Mouse (Mus musculus) hindbrain, embryonic 13.5 days (tissue): ENCODE measurements at regions not wholly inside any gene's neighbourhood (a gene's known extent, or its start where the extent isn't known, plus 50 kb on each side); places are given as distances from the start of the nearest gene placed in this dataset.

ENCODE experiments used
- ATAC-seq: fragments of 200-750 bp; cut with Nextera tagmentation; 2 replicates; pipeline ENCODE4 v1.8.0; 2017; ENCODE audit warnings: moderate TSS enrichment; ENCODE audit not compliant: low FRiP score
- H3K27ac ChIP-seq: fragments of 300-500 bp; sonication (generic); 2 replicates; pipeline ENCODE4 v1.5.1; 2015; ENCODE audit warnings: inconsistent platforms, mild to moderate bottlenecking, moderate library complexity
- H3K27me3 ChIP-seq: fragments of 300-500 bp; sonication (generic); 2 replicates; pipeline ENCODE4 v1.6.1; 2015; ENCODE audit warnings: mild to moderate bottlenecking, inconsistent platforms
- H3K36me3 ChIP-seq: fragments of 300-500 bp; sonication (generic); 2 replicates; pipeline ENCODE4 v1.6.1; 2015; ENCODE audit warnings: mild to moderate bottlenecking, inconsistent platforms
- H3K4me1 ChIP-seq: fragments of 300-500 bp; sonication (generic); replicated peaks from 2 replicates; pipeline ENCODE4 v1.6.1; 2015; ENCODE audit warnings: inconsistent platforms
- H3K4me2 ChIP-seq: fragments of 300-500 bp; sonication (generic); 2 replicates; pipeline ENCODE4 v1.6.1; 2015; ENCODE audit warnings: inconsistent platforms, mild to moderate bottlenecking, moderate library complexity
- H3K4me3 ChIP-seq: fragments of 300-500 bp; sonication (generic); 2 replicates; pipeline ENCODE4 v1.5.1; 2015; ENCODE audit warnings: mild to moderate bottlenecking, inconsistent platforms
- H3K9ac ChIP-seq: fragments of 300-500 bp; sonication (generic); 2 replicates; pipeline ENCODE4 v1.6.1; 2015; ENCODE audit warnings: mild to moderate bottlenecking, inconsistent platforms
- H3K9me3 ChIP-seq: fragments of 300-500 bp; sonication (generic); 2 replicates; pipeline ENCODE4 v1.6.1; 2016; ENCODE audit warnings: inconsistent platforms
- WGBS: fragments of 180-500 bp; shearing (Covaris S2); methylation state at CpG from one replicate; pipeline ENCODE4 v1.1.7; 2015; 5-methylcytosine and 5-hydroxymethylcytosine counted together

DNA sequence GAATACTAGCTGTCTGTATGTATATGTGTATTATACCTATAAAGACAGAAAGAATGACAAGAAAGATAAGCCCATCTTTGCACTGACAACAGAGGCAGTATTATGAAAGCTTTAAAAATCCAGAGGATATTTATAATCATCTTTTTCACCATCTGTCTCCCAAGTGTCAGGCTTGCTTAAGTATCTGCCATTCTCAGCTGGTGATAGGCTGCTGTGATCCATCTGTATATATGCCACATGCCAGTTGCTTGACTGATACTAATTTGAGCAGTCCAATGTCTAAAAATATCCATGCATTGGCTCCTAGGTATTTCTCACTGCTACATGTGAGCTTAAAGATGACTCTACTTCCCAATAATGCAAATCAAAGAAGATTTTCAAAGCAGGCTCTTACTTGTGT, 950.3 kb downstream of the Pla2g4a start:
- Histone ChIP-seq H3K4me1 (no peaks in the 10 kb centered on the region), H3K4me2 (no peak overlapping the region), H3K4me3 (no peak overlapping the region), H3K9me3 (no peaks in the 10 kb centered on the region), H3K9ac (no peak overlapping the region), H3K27ac (no peak overlapping the region), H3K27me3 (no peaks in the 10 kb centered on the region), H3K36me3 (no peaks in the 10 kb centered on the region)
- ATAC-seq: no peak

- WGBS: 59% methylated on average over 3 of the region's 3 CpGs
- ATAC-seq: peak; percentile 39; the same call in 1 of the 2 replicates
- no peaks in the 10 kb centered on the region for H3K36me3 ChIP-seq
Observed at GRCm38 (mm10) chr1:149000092-149000491, 961.0 kb downstream of the Pla2g4a start.

DNA sequence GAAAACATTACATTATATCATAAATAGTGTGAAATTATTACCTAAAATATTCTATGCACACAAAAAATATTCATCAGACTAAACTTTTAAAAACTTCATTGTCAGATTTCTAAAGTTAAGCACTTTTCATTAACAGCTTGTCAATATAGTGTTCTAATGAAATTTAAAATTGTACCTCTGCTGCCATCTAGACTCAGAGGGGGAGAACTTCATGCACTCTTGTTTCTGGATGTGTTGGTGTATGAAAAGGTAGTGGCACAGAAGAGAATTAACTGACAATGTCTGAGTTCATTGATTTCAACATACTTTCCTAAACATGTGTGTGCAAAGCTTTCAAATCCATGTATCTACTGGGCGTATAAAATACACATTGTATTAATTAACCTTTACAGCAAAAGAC, 967.5 kb downstream of the Pla2g4a start:
- Histone ChIP-seq H3K36me3 (no peaks in the 10 kb centered on the region), H3K9me3 (no peaks in the 10 kb centered on the region), H3K9ac (no peak overlapping the region), H3K4me3 (no peak overlapping the region), H3K4me2 (no peak overlapping the region), H3K27ac (no peak overlapping the region), H3K27me3 (no peaks in the 10 kb centered on the region), H3K4me1 (no peaks in the 10 kb centered on the region)
- ATAC-seq: no peak
- WGBS: 53% methylated on average over 1 of the region's 1 CpGs

More at GRCm38 (mm10) chr1:149000092-149000491, 961.0 kb downstream of the Pla2g4a start:
- Histone ChIP-seq H3K9me3 (no peaks in the 10 kb centered on the region), H3K4me3 (no peak overlapping the region), H3K27ac (no peak overlapping the region), H3K27me3 (no peaks in the 10 kb centered on the region), H3K9ac (no peak overlapping the region), H3K4me2 (no peak overlapping the region), H3K4me1 (no peaks in the 10 kb centered on the region)

DNA sequence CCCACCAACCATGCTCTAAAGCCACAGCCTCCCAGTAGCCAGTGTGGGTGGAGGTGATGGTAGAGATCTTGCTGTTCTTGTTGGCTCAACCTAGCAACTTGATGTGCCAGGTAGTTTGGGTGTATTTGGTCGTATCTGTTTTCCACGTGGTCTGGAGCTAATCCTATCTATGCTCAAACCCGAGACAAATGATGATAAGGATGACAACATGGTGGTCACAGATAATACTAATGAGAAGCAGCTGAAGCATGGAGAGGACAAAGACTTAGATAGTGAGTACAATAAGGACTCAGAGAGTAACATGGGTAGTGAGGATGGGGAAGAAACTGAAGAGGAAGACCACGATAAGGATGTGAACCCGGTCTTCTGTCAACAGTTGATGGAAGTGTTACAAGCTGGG, 983.7 kb downstream of the Pla2g4a start:
- Histone ChIP-seq H3K36me3 (no peaks in the 10 kb centered on the region), H3K4me1 (no peaks in the 10 kb centered on the region), H3K9ac (no peak overlapping the region), H3K4me3 (no peak overlapping the region), H3K9me3 (no peaks in the 10 kb centered on the region), H3K27me3 (no peaks in the 10 kb centered on the region), H3K4me2 (no peak overlapping the region), H3K27ac (no peak overlapping the region)
- no peak for ATAC-seq
- 92% methylated on average over 5 of the region's 5 CpGs for WGBS

DNA sequence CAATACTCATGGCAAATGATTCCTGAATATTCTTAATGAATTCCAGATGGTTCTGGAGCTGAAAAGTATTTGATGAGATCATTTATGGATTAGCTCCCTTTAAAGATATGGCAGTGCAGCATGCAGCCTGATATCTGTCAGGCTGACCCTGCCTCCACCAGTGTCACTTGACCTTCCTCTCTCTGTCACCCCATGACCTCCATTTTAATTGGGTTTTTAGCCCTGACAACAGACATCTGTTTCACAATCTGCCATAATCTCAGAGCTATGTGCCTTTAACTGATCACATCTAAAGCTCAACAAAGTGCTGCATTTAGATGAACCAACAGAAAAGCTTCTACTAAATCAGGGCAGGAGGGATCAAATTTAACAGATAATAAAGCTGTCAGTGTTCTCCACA, 995.7 kb downstream of the Pla2g4a start:
- Histone ChIP-seq H3K4me3 (no peak overlapping the region), H3K27ac (no peak overlapping the region), H3K9ac (no peak overlapping the region), H3K4me2 (no peak overlapping the region), H3K36me3 (no peaks in the 10 kb centered on the region), H3K9me3 (no peaks in the 10 kb centered on the region), H3K27me3 (no peaks in the 10 kb centered on the region), H3K4me1 (no peaks in the 10 kb centered on the region)
- no peak for ATAC-seq

DNA sequence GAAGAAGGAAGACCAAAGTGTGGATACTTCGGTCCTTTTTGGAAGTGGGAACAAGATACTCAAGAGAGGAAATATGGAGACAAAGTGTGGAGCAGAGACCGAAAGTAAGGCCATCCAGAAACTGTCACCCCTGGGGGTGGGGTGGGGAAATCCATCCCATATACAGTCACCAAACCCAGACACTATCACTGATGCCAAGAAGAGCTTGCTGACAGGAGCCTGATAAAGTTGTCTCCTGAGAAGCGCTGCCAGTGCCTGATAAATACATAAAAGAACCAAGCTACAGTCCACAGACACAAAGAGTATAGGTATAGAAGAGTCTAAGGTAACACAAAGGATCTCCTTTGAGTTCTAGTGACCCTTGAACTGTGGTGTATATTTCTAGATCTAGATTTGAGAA, 1026.7 kb downstream of the Pla2g4a start:
- 93% methylated on average over 3 of the region's 3 CpGs for WGBS
- no peaks in the 10 kb centered on the region for H3K4me1 ChIP-seq
- H3K4me2 ChIP-seq: no peak overlapping the region
- no peak overlapping the region for H3K4me3 ChIP-seq
- ATAC-seq: no peak
- H3K27ac ChIP-seq: no peak overlapping the region
- H3K36me3 ChIP-seq: no peaks in the 10 kb centered on the region
- no peak overlapping the region for H3K9ac ChIP-seq
- H3K9me3 ChIP-seq: no peaks in the 10 kb centered on the region
- no peaks in the 10 kb centered on the region for H3K27me3 ChIP-seq

DNA sequence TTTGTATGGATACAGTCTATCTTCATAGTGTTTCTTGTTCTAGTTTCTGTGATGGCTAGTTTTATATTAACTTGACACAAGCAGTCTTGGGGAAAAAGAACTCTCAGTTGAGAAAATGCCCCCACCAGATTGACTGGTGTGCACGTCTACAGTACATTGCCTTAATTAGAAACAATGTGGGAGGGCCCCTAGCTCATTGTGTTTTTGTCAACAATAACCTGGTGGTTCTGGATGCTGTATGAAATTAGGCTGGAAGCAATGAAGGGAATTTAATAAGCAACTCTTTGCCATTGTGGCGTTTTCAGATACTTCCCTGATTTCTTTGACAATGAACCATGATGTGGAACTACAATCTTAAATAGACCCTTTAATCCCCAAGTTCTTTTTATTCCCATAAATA, 1036.6 kb downstream of the Pla2g4a start:
- no peaks in the 10 kb centered on the region for H3K9me3 ChIP-seq
- no peak overlapping the region for H3K9ac ChIP-seq
- no peak for ATAC-seq
- WGBS: 68% methylated on average over 2 of the region's 2 CpGs
- no peak overlapping the region for H3K4me2 ChIP-seq
- no peak overlapping the region for H3K4me3 ChIP-seq
- no peaks in the 10 kb centered on the region for H3K36me3 ChIP-seq
- H3K27ac ChIP-seq: no peak overlapping the region
- H3K4me1 ChIP-seq: no peaks in the 10 kb centered on the region
- no peaks in the 10 kb centered on the region for H3K27me3 ChIP-seq

DNA sequence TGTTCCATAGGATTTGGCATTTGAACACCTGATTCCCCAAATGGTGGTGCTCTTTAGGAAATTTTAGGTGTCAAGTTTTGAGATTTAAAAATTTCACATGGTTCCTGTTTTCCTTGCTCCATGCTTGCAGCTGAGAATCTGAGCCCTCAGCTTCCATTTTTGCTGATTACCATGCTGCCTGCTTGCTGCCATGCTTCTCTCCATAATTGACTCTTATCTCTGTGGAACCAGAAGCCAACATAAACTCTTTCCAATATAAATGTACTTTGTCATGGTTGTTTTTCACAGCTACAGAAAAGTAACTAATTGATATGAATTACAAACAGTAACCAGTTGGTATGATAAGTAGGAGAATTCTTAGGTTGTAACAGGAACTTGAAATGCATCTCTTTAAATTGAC, 1044.0 kb downstream of the Pla2g4a start:
- Histone ChIP-seq H3K9ac (no peak overlapping the region), H3K4me2 (no peak overlapping the region), H3K36me3 (no peaks in the 10 kb centered on the region), H3K27me3 (no peaks in the 10 kb centered on the region), H3K27ac (no peak overlapping the region), H3K4me1 (no peaks in the 10 kb centered on the region), H3K9me3 (no peaks in the 10 kb centered on the region), H3K4me3 (no peak overlapping the region)
- no peak for ATAC-seq

DNA sequence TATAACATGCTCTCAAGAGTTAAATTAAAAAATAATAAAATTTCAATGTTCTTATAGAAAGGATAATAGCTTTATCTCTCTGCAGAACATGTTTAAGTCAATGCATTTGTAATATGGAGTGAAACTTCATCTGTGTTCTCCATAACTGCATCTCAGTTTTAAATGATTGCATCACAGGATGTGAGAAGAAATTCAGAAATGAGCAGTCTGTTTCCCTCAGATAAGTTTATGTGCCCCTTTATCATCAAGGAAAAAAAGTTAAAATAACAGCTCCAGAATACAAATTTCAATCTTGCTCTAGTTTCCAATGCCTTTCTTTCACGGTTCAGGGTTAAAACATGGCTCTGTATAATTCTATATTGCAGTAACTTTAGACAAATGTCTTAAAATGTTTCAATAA, 1048.3 kb downstream of the Pla2g4a start:
- Histone ChIP-seq H3K4me3 (no peak overlapping the region), H3K36me3 (no peaks in the 10 kb centered on the region), H3K9ac (no peak overlapping the region), H3K4me1 (no peaks in the 10 kb centered on the region), H3K27me3 (no peaks in the 10 kb centered on the region), H3K4me2 (no peak overlapping the region), H3K9me3 (no peaks in the 10 kb centered on the region), H3K27ac (no peak overlapping the region)
- 90% methylated on average over 1 of the region's 1 CpGs for WGBS
- no peak for ATAC-seq

- no peaks in the 10 kb centered on the region for H3K36me3 ChIP-seq
- no peaks in the 10 kb centered on the region for H3K27me3 ChIP-seq
- no peak overlapping the region for H3K27ac ChIP-seq
- ATAC-seq: no peak
- H3K9me3 ChIP-seq: no peaks in the 10 kb centered on the region
- no peak overlapping the region for H3K4me3 ChIP-seq
- H3K9ac ChIP-seq: no peak overlapping the region
- H3K4me1 ChIP-seq: no peaks in the 10 kb centered on the region
- no peak overlapping the region for H3K4me2 ChIP-seq
Observed at GRCm38 (mm10) chr1:148904067-148904466, 1057.0 kb downstream of the Pla2g4a start.

DNA sequence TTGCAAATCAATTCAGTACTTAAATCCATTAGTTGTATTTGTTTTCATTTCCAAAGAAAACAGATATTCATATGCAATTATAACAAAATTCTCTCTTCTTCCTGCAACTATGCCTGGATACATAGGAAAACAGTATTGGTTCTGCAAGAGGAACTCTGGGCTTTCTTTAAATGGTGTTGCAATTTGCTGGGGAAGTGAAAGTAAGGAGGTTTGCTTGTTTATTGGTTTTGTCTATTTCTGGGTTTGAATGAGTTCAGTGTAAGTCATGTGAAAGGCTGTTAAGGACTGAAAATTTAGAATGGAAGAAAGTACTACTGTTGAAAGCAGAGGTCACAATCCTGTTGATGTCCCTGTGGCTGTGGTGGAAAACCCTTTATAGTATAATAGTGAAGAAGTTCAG, 1058.0 kb downstream of the Pla2g4a start:
- Histone ChIP-seq H3K4me2 (no peak overlapping the region), H3K27ac (no peak overlapping the region), H3K36me3 (no peaks in the 10 kb centered on the region), H3K9ac (no peak overlapping the region), H3K27me3 (no peaks in the 10 kb centered on the region), H3K4me1 (no peaks in the 10 kb centered on the region), H3K9me3 (no peaks in the 10 kb centered on the region), H3K4me3 (no peak overlapping the region)
- no peak for ATAC-seq

DNA sequence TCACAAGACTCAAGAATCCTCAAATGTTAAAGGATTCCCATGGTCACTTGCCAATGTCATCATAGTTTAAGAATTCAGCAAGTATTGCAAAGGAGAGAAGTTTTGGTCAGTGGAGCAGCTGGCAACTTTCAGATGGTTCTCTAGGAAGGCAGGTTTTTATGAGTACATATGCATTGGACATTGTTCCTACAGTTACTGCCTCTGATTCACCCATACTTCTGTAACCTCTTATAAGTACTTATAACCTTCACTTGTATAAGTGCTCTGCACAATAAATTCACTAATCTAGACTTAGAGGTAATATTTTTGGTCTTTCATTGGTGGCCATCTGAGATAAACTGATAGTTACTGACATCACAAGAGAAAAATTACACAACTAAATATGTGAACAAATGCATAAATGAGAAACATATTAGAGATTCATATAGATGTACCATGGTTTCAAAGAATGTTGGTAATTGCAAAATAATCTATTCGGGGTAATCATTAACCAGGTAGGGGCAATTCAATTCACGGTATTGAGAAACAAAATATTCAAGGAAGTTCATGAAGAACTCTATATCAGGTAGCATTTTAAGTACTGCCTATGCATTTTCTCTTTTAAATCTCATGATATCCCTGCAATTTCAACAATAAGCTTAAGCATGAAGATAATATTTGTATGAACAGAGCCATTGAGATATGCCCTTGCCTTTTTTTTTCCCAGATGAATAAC, 1059.6 kb downstream of the Pla2g4a start:
- no peaks in the 10 kb centered on the region for H3K36me3 ChIP-seq
- no peak overlapping the region for H3K4me2 ChIP-seq
- H3K9me3 ChIP-seq: no peaks in the 10 kb centered on the region
- WGBS: 91% methylated on average over 2 of the region's 2 CpGs
- no peaks in the 10 kb centered on the region for H3K27me3 ChIP-seq
- H3K4me3 ChIP-seq: no peak overlapping the region
- H3K4me1 ChIP-seq: no peaks in the 10 kb centered on the region
- no peak overlapping the region for H3K9ac ChIP-seq
- no peak for ATAC-seq
- no peak overlapping the region for H3K27ac ChIP-seq

DNA sequence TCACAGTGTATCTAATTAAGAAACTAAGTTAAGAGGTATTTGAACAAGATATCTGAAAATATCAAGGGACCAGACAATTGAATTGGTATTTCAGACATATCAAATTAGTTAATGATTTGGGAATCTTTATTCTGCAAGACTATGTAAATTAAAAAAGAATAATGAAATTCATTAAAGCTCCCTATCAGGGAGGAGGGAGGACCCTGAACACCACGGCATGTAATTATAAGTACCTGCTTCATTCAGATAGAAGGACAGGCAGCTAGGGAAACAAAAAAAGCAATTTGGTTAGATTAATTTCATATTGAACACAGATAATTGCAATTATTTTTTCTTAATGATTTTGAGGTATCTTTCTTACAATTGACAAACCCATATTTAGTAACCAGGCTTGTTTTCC, 1090.3 kb downstream of the Pla2g4a start:
- ATAC-seq: peak; percentile 65; the same call in 1 of the 2 replicates
- Histone ChIP-seq H3K27ac (no peak overlapping the region), H3K4me1 (no peaks in the 10 kb centered on the region), H3K9ac (no peak overlapping the region), H3K27me3 (no peaks in the 10 kb centered on the region), H3K36me3 (no peaks in the 10 kb centered on the region), H3K4me3 (no peak overlapping the region), H3K9me3 (no peaks in the 10 kb centered on the region), H3K4me2 (no peak overlapping the region)
- WGBS: 63% methylated on average over 1 of the region's 1 CpGs
